Mouse (Mus musculus): Measurements from ENCODE around the gene Srd5a3. TPM values are rescaled to one million over a fixed set of nuclear protein-coding genes. Genes with fewer than 3 reads are reported as not detected.

The Srd5a3 gene
- polyA plus RNA-seq, 1 experiment from 2014 or later, result 35.3 TPM

DNA sequence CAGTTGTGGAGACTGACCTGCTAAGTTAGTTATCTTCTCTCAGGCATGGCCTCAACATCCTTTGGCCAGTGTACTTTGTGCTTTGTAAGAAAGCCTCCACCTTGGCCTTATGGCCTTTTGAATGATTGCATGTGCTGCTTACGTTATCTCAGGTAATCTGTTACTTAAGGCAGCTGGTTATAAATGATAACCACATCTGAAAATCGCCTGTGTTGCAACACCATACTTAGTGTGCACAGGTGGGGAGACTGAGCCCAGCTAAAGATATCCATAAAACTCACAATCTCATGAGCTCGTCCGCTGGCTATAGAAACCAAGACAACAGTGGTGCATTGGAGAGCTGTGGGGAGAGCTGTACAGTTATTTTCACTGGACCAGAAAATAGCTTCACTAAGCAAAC is 50.5 kb downstream of the Srd5a3 start:
- H3K27ac ChIP-seq (ENCODE audit: low read depth, low read length), result no peak overlapping the region
- no peaks in the 10 kb centered on the region for H3K9me3 ChIP-seq (ENCODE audit: control insufficient read depth, low read length)
- WGBS, result 87% methylated on average over 4 of the region's 4 CpGs
- H3K9ac ChIP-seq (ENCODE audit: low read depth, low read length), result no peak overlapping the region
- no peak overlapping the region for H3K4me2 ChIP-seq (replicated peaks; ENCODE audit: low read depth, low read length)
- ATAC-seq (ENCODE audit: low FRiP score, low TSS enrichment), result no peak
- H3K36me3 ChIP-seq (ENCODE audit: control insufficient read depth, insufficient read depth, low read length), result peaks cover 15% of the 10 kb centered on the region; the same call in 1 of the 2 replicates
- H3K27me3 ChIP-seq (ENCODE audit: control insufficient read depth, insufficient read depth, low read length), result no peaks in the 10 kb centered on the region
- H3K4me3 ChIP-seq (ENCODE audit: low read length), result no peak overlapping the region
- H3K4me1 ChIP-seq (ENCODE audit: control insufficient read depth, insufficient read depth, low read length), result peaks cover 8% of the 10 kb centered on the region

DNA sequence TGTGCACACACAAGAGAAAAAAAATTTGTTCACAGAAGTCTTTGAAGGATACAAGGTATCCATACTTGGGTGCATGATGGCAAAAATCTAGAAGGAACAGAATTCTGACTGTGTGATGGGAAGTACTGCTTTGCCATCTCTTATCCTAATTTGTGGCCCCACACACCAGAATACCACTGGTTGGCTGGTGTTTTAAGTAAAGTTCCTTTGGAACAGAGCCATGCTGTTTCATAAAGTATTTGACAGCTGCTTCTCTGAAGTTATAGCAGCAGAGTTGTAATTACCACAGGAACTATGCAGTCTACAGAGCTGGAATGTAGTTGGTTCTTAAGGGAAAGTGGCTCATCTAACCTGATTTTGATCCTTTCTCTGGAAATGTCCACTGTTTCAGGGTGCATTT is 53.0 kb downstream of the Srd5a3 start:
- no peaks in the 10 kb centered on the region; the same call in 1 of the 2 replicates for H3K4me1 ChIP-seq (ENCODE audit: control insufficient read depth, insufficient read depth, low read length)
- no peak overlapping the region for H3K4me2 ChIP-seq (replicated peaks; ENCODE audit: low read depth, low read length)
- H3K9me3 ChIP-seq (ENCODE audit: control insufficient read depth, low read length), result no peaks in the 10 kb centered on the region
- peaks cover 15% of the 10 kb centered on the region; the same call in 1 of the 2 replicates for H3K36me3 ChIP-seq (ENCODE audit: control insufficient read depth, insufficient read depth, low read length)
- no peak overlapping the region for H3K27ac ChIP-seq (ENCODE audit: low read depth, low read length)
- no peaks in the 10 kb centered on the region for H3K27me3 ChIP-seq (ENCODE audit: control insufficient read depth, insufficient read depth, low read length)
- H3K9ac ChIP-seq (ENCODE audit: low read depth, low read length), result no peak overlapping the region
- no peak overlapping the region for H3K4me3 ChIP-seq (ENCODE audit: low read length)
- no peak for ATAC-seq (ENCODE audit: low FRiP score, low TSS enrichment)

DNA sequence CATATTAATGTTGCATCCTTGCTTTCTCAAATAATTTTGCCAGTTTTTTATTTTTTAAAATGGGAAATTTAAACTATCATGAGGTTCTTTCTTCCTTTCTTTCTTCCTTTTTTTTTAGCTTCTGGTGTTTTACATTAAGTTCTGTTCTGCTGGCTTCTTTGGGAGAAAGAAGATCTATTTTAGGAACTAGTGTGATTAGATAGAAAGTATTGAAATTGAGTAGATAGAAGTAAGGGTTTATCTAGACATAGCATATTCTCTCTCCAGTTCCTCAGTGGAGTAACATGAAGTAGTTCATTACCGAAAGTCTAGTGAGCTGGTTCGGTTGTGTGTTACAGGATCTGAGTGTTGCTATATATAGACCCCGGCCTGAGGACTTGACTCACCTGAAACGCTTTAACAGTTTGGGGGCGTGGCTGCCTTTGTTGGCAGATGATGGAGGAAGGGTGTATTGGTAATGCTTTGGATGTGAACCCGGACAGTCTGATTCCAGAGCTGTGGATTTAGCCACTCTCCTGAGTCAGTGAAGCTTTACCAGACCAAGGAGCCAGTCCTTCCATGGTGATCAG is 54.4 kb downstream of the Srd5a3 start:
- 76% methylated on average over 6 of the region's 6 CpGs for WGBS

DNA sequence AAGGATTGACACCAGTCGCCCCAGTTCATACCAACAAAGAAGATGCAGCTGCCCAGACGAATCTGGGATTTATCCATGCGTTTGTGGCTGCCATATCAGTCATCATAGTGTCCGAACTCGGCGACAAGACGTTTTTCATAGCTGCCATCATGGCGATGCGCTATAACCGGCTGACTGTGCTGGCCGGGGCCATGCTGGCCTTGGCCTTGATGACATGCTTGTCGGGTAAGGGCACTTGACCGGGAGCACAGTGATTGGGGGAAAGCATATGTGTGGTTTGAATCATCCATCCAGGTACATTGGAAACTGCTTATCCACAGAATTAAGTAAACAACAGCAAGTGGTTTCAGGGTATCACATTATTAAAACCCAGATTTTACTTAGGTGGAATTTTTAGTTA is 59.3 kb downstream of the Srd5a3 start:
- Histone ChIP-seq H3K27me3 (ENCODE audit: control insufficient read depth, insufficient read depth, low read length) (no peaks in the 10 kb centered on the region), H3K4me2 (replicated peaks; ENCODE audit: low read depth, low read length) (no peak overlapping the region), H3K4me1 (ENCODE audit: control insufficient read depth, insufficient read depth, low read length) (no peaks in the 10 kb centered on the region), H3K27ac (ENCODE audit: low read depth, low read length) (no peak overlapping the region), H3K9me3 (ENCODE audit: control insufficient read depth, low read length) (no peaks in the 10 kb centered on the region), H3K9ac (ENCODE audit: low read depth, low read length) (no peak overlapping the region), H3K4me3 (ENCODE audit: low read length) (no peak overlapping the region), H3K36me3 (ENCODE audit: control insufficient read depth, insufficient read depth, low read length) (peaks cover 53% of the 10 kb centered on the region)
- 92% methylated on average over 13 of the region's 13 CpGs for WGBS
- no peak for ATAC-seq (ENCODE audit: low FRiP score, low TSS enrichment)

More for the DNA sequence above, 54.4 kb downstream of the Srd5a3 start:
- peaks cover 18% of the 10 kb centered on the region; the same call in 1 of the 2 replicates for H3K36me3 ChIP-seq (ENCODE audit: control insufficient read depth, insufficient read depth, low read length)
- no peak overlapping the region for H3K4me2 ChIP-seq (replicated peaks; ENCODE audit: low read depth, low read length)
- no peak overlapping the region for H3K9ac ChIP-seq (ENCODE audit: low read depth, low read length)
- H3K27me3 ChIP-seq (ENCODE audit: control insufficient read depth, insufficient read depth, low read length), result no peaks in the 10 kb centered on the region
- no peak overlapping the region for H3K27ac ChIP-seq (ENCODE audit: low read depth, low read length)
- no peak overlapping the region for H3K4me3 ChIP-seq (ENCODE audit: low read length)
- H3K9me3 ChIP-seq (ENCODE audit: control insufficient read depth, low read length), result no peaks in the 10 kb centered on the region
- no peak for ATAC-seq (ENCODE audit: low FRiP score, low TSS enrichment)
- no peaks in the 10 kb centered on the region for H3K4me1 ChIP-seq (ENCODE audit: control insufficient read depth, insufficient read depth, low read length)

DNA sequence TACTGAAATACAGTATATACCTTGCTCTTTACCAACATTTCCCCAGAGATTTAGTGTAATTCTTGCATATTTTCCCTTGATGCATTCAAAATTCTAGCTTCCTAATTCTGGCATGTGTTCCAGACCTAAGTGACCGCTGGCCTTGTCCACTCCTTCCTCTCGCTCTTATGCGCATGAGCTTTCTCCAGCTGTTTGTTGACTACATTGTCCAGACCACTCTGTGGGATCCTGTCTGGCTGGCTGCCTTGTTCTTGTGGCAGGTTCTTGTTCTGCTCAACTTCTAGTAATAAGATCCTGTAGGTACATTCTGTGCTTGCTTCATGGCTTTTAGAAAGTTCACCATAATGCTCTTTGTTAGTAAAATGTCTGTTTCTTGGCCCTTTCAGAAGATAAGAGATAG is 63.1 kb downstream of the Srd5a3 start:
- H3K4me2 ChIP-seq (replicated peaks; ENCODE audit: low read depth, low read length), result no peak overlapping the region
- H3K27me3 ChIP-seq (ENCODE audit: control insufficient read depth, insufficient read depth, low read length), result no peaks in the 10 kb centered on the region
- no peak overlapping the region for H3K27ac ChIP-seq (ENCODE audit: low read depth, low read length)
- 97% methylated on average over 3 of the region's 3 CpGs for WGBS
- H3K36me3 ChIP-seq (ENCODE audit: control insufficient read depth, insufficient read depth, low read length), result peaks cover 83% of the 10 kb centered on the region
- no peaks in the 10 kb centered on the region for H3K9me3 ChIP-seq (ENCODE audit: control insufficient read depth, low read length)
- no peak for ATAC-seq (ENCODE audit: low FRiP score, low TSS enrichment)
- H3K4me3 ChIP-seq (ENCODE audit: low read length), result no peak overlapping the region
- no peak overlapping the region for H3K9ac ChIP-seq (ENCODE audit: low read depth, low read length)
- no peaks in the 10 kb centered on the region for H3K4me1 ChIP-seq (ENCODE audit: control insufficient read depth, insufficient read depth, low read length)

Other genes with a start within 250 kb of the Srd5a3 start
- 18.4 and 39.5 TPM in 2 replicates for gene Kdr, start 161.8 kb upstream of the Srd5a3 start, polyA plus RNA-seq (2014; fragmentation: Nextera tagmentation; extraction: Ambion mirVana)
- gene Tmem165, start 43.6 kb downstream of the Srd5a3 start, polyA plus RNA-seq (2014; fragmentation: Nextera tagmentation; extraction: Ambion mirVana), result 127 and 139 TPM in 2 replicates
- 11.6 and 15.5 TPM in 2 replicates for gene Clock, start 164.5 kb downstream of the Srd5a3 start, polyA plus RNA-seq (2014; fragmentation: Nextera tagmentation; extraction: Ambion mirVana)
- gene Pdcl2, start 190.9 kb downstream of the Srd5a3 start, polyA plus RNA-seq (2014; fragmentation: Nextera tagmentation; extraction: Ambion mirVana), result not detected in 2 replicates
- gene Nmu, start 223.5 kb downstream of the Srd5a3 start, polyA plus RNA-seq (2014; fragmentation: Nextera tagmentation; extraction: Ambion mirVana), result 0.27 and 0.33 TPM in 2 replicates